In genomic region chr6:90764753-90765152, GRCm38 (mm10) we compare ENCODE assay signal across 9 mouse cellular contexts.
A peak's percentile ranks its signal among the peaks of the same experiment; 100 is the strongest.
DNase-seq lines count a peak whose midpoint lies in the region.
"Had no signal": no experiment of that assay in that cellular context is flagged by ENCODE, and none has a peak within 500 bp of the region (broad histone marks: within the 10 kb centered on the region; RNA-seq: fewer than 3 reads in every experiment).

No protein-coding gene starts in this region.

- H3K4me3 ChIP-seq in midbrain, embryonic 10.5 days = no peak overlapping the region
- H3K4me3 ChIP-seq: erythroblast, embryonic 14.5 days had no signal

- no peaks in the 10 kb centered on the region for H3K9me3 ChIP-seq in midbrain, embryonic 10.5 days (replicated peaks)

- peak overlapping the region; percentile 82 for H3K27ac ChIP-seq in midbrain, embryonic 10.5 days (replicated peaks)

- DNase-seq in cerebellum, adult 9-11 months = peak; percentile 42
- DNase-seq in cerebellum, adult 8-10 months = no peak
- peak; percentile 56 for DNase-seq in A20 (ENCODE audit: low read depth, low spot score)
- DNase-seq in heart, adult 9 months (ENCODE audit: low spot score in 2 of 2) = peak; percentile 54 to 67
- no peak for DNase-seq in midbrain, embryonic 10.5 days (ENCODE audit: low spot score)
- DNase-seq in right cerebral cortex, postnatal 14 days = no peak
- no peak for DNase-seq in ovary, postnatal 36 days (ENCODE audit: low spot score)
- DNase-seq in urinary bladder, adult 18-20 months (ENCODE audit: low spot score in 2 of 2) = no peak

- WGBS in midbrain, embryonic 10.5 days = 38% methylated on average over 2 of the region's 2 CpGs

- peaks cover 54% of the 10 kb centered on the region for H3K4me1 ChIP-seq in midbrain, embryonic 10.5 days

- peaks cover 36% of the 10 kb centered on the region for H3K36me3 ChIP-seq in midbrain, embryonic 10.5 days

- no peaks in the 10 kb centered on the region for H3K27me3 ChIP-seq in midbrain, embryonic 10.5 days (ENCODE audit: low read depth, poor library complexity, severe bottlenecking)

Comparison
In these comparisons a context has a peak if more than half of its experiments do, and no peak if none do; other contexts are left out.
1. DNase-seq: peak in cerebellum, adult 9-11 months (single experiment), A20 (single experiment) and heart, adult 9 months (2 of 2); none in cerebellum, adult 8-10 months (single experiment), midbrain, embryonic 10.5 days (single experiment), right cerebral cortex, postnatal 14 days (single experiment), ovary, postnatal 36 days (single experiment) and urinary bladder, adult 18-20 months (0 of 2).